Mouse (Mus musculus): Measurements from ENCODE around the gene Cldn34d. TPM values are rescaled to one million over a fixed set of nuclear protein-coding genes. Genes with fewer than 3 reads are reported as not detected.

Cldn34d gene
- not detected for total RNA-seq (2021)
- long read RNA-seq: 0 reads

DNA sequence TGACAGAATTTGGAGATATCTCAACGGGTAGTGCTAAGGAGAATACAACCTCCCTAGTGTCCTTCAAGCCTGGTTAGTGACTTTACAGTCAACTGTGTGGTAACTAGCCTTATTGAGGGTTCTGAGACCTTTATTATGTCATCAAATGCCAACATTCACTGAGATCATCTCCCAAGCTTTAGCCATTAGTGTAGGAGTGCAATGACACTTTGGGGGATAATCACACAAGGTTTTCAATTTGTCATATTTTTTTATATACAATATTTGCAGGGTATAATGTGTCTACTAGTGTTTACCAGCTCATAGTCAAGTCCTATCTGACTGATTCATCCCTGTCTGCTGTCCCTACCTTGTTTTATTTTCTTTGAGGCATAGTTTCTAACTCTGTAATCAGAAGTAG lies at the start of gene Cldn34d:
Gene Cldn34d, minus strand, starts transcription at position 101 of the 400 bp plus-strand sequence.
- DNase-seq (ENCODE audit: low spot score in 2 of 2): no peak

DNA sequence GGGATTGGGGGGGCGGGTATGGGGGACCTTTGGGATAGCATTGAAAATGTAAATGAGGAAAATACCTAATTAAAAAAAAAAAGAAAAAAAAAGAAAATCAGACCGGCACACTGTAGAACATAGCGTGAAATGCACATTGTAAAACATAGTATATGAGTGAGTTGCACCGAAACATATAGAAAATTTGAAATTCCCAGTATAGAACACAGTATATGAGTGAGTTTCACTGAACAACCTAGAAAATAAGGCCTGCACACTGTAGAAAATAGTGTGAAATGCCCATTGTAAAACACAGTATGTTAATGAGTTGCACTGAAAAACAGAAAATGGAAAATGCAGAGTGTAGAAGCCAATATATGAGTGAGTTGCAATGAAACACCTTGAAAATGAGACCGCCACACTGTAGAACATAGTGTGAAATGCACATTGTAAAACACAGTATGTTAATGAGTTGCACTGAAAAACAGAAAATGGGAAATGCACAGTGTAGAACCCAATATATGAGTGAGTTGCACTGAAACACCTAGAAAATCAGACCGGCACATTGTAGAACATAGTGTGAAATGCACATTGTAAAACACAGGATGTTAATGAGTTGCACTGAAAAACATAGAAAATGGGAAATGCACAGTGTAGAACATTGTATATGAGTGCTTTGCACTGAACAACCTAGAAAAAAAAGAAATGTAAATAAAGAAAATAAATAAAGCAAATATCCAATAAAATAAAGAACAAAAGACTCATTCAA lies 4.1 kb downstream of the Cldn34d start:
- no peak for DNase-seq (ENCODE audit: low spot score in 2 of 2)

Other genes with a start within 250 kb of the Cldn34d start
- gene Cldn34b4, start 209.6 kb downstream of the Cldn34d start, total RNA-seq (2021): not detected